Mouse (Mus musculus) heart, postnatal 0 days (tissue): Measurements from ENCODE around the gene Arid1b.
A peak's percentile ranks its signal among the peaks of the same experiment; 100 is the strongest.

ENCODE experiments used
- CTCF ChIP-seq: IDR thresholded peaks from 2 replicates; pipeline ENCODE4 v1.5.1; 2016; ENCODE audit warnings: antibody characterized with exemption, control low read depth, low read depth
- EP300 ChIP-seq: IDR thresholded peaks from 2 replicates; pipeline ENCODE4 v1.6.1; 2016; ENCODE audit warnings: antibody characterized with exemption, low read depth

- TF ChIP-seq CTCF = peak; percentile 32; the same call in 1 of the 2 replicates
- TF ChIP-seq EP300 = no peak
Measured at GRCm38 (mm10) chr17:5352901-5353300, 358.8 kb downstream of the Arid1b start.
